Comparison of ENCODE assay signal across 13 mouse cellular contexts in genomic region chr2:24678538-24678937, GRCm38 (mm10).
DNase-seq lines count a peak whose midpoint lies in the region; ATAC-seq and TF ChIP-seq lines count a peak whose summit lies in the region.
"Had no signal": no experiment of that assay in that cellular context is flagged by ENCODE, and none has a peak within 500 bp of the region (broad histone marks: within the 10 kb centered on the region; RNA-seq: fewer than 3 reads in every experiment).

No protein-coding gene starts in this region.

- H3K4me2 ChIP-seq in heart, embryonic 14.5 days (ENCODE audit: low read length): peak overlapping the region; percentile 65
- 0 out of 2 replicates have a peak overlapping the region, but pooled peaks have one; percentile 44 for H3K4me2 ChIP-seq in lung, postnatal 0 days (replicated peaks; ENCODE audit: low read depth, low read length)
- peak overlapping the region; percentile 55; the same call in 1 of the 2 replicates for H3K4me2 ChIP-seq in embryonic facial prominence, embryonic 15.5 days (replicated peaks)

- no peak overlapping the region for H3K9ac ChIP-seq in heart, embryonic 14.5 days (ENCODE audit: low read length)
- no peak overlapping the region for H3K9ac ChIP-seq in lung, postnatal 0 days (replicated peaks; ENCODE audit: low read depth)
- H3K9ac ChIP-seq in embryonic facial prominence, embryonic 15.5 days: no peak overlapping the region

- no peaks in the 10 kb centered on the region for H3K36me3 ChIP-seq in heart, embryonic 14.5 days (ENCODE audit: control insufficient read depth, insufficient read depth, low read length)
- H3K36me3 ChIP-seq in lung, postnatal 0 days (ENCODE audit: insufficient read depth, low read length): no peaks in the 10 kb centered on the region
- no peaks in the 10 kb centered on the region for H3K36me3 ChIP-seq in embryonic facial prominence, embryonic 15.5 days
- H3K36me3 ChIP-seq in thymus, adult 2 months (ENCODE audit: control insufficient read depth, insufficient read depth, low read length): no peaks in the 10 kb centered on the region

- peaks cover 29% of the 10 kb centered on the region for H3K27me3 ChIP-seq in heart, embryonic 14.5 days (ENCODE audit: control insufficient read depth, insufficient read depth, low read length)
- no peaks in the 10 kb centered on the region for H3K27me3 ChIP-seq in lung, postnatal 0 days (replicated peaks; ENCODE audit: insufficient read depth, low read length)
- H3K27me3 ChIP-seq in embryonic facial prominence, embryonic 15.5 days: no peaks in the 10 kb centered on the region
- no peaks in the 10 kb centered on the region for H3K27me3 ChIP-seq in thymus, adult 2 months (ENCODE audit: control insufficient read depth, insufficient read depth, low read length)

- no peak for TF ChIP-seq POLR2A in olfactory bulb, adult 2 months (IDR thresholded peaks at IDR 0.05; ENCODE audit: insufficient read depth, low read depth, low read length)
- no peak for TF ChIP-seq POLR2A in thymus, adult 2 months (IDR thresholded peaks at IDR 0.05; ENCODE audit: control insufficient read depth, extremely low read depth, insufficient read depth, low read length, poor library complexity)

- H3K4me1 ChIP-seq in heart, embryonic 14.5 days (ENCODE audit: control insufficient read depth in 2 of 2, insufficient read depth in 2 of 2, low read length in 2 of 2): no peaks in the 10 kb centered on the region
- H3K4me1 ChIP-seq in lung, postnatal 0 days (ENCODE audit: insufficient read depth, low read depth, low read length): no peaks in the 10 kb centered on the region
- H3K4me1 ChIP-seq in embryonic facial prominence, embryonic 15.5 days: 0 out of 2 replicates have a peak, but pooled peaks cover 8% of the 10 kb centered on the region
- peaks cover 15% of the 10 kb centered on the region for H3K4me1 ChIP-seq in olfactory bulb, adult 2 months (ENCODE audit: control insufficient read depth, insufficient read depth, low read length)
- H3K4me1 ChIP-seq in thymus, adult 2 months (replicated peaks; ENCODE audit: control insufficient read depth, insufficient read depth, low read length): peaks cover 24% of the 10 kb centered on the region

- no peaks in the 10 kb centered on the region for H3K9me3 ChIP-seq in heart, embryonic 14.5 days (ENCODE audit: control insufficient read depth, low read length)
- no peaks in the 10 kb centered on the region for H3K9me3 ChIP-seq in lung, postnatal 0 days (ENCODE audit: low read length)
- H3K9me3 ChIP-seq in embryonic facial prominence, embryonic 15.5 days (replicated peaks): no peaks in the 10 kb centered on the region

- TF ChIP-seq EP300 in lung, postnatal 0 days (IDR thresholded peaks at IDR 0.05): no peak

- peak overlapping the region in 1 of 2 experiments; percentile 23; a peak in 1 of 4 replicates for H3K4me3 ChIP-seq in heart, embryonic 14.5 days (ENCODE audit: control insufficient read depth in 1 of 2, insufficient read depth in 1 of 2, low read depth in 1 of 2, low read length in 2 of 2)
- no peak overlapping the region for H3K4me3 ChIP-seq in lung, postnatal 0 days (ENCODE audit: low read depth, low read length)
- H3K4me3 ChIP-seq in embryonic facial prominence, embryonic 15.5 days (replicated peaks): no peak overlapping the region
- H3K4me3 ChIP-seq in olfactory bulb, adult 2 months (ENCODE audit: insufficient read depth, low read depth, low read length): peak overlapping the region; percentile 30
- H3K4me3 ChIP-seq in thymus, adult 2 months (ENCODE audit: control insufficient read depth, insufficient read depth, low read length): no peak overlapping the region

- TF ChIP-seq CTCF in lung, postnatal 0 days (IDR thresholded peaks at IDR 0.05): no peak
- TF ChIP-seq CTCF in olfactory bulb, adult 2 months (IDR thresholded peaks at IDR 0.05; ENCODE audit: insufficient read depth, low read depth, low read length): no peak
- TF ChIP-seq CTCF in thymus, adult 2 months (IDR thresholded peaks at IDR 0.05; ENCODE audit: borderline replicate concordance, control insufficient read depth, extremely low read depth, insufficient read depth, low read length, poor library complexity): no peak

- no peak for DNase-seq in heart, adult 8-10 months (ENCODE audit: low spot score)
- DNase-seq in lung, postnatal 0 days (ENCODE audit: low spot score): peak; percentile 34
- no peak for DNase-seq in lung, postnatal 4 days
- DNase-seq in cerebellum, adult 8-10 months: no peak
- no peak for DNase-seq in thymus, adult 2 months
- DNase-seq: cerebellum, adult 9-10 months; layer of hippocampus, postnatal 36 days had no signal

- ATAC-seq in heart, embryonic 14.5 days (ENCODE audit: insufficient number of reproducible peaks, insufficient read depth, low FRiP score, low read depth): no peak
- 0 out of 2 replicates have a peak, but pooled peaks have one; percentile 14 for ATAC-seq in lung, postnatal 0 days
- ATAC-seq in embryonic facial prominence, embryonic 15.5 days (ENCODE audit: insufficient number of reproducible peaks, low FRiP score, low TSS enrichment, low read depth): no peak
- ATAC-seq: CD4-positive, CD25-positive, alpha-beta regulatory T cell, adult 4 months; inflammation-experienced regulatory T-cells, adult 6 months had no signal

- H3K27ac ChIP-seq in heart, embryonic 14.5 days (replicated peaks in 1 of 2; ENCODE audit: control insufficient read depth in 1 of 2, insufficient read depth in 1 of 2, low read depth in 2 of 2, low read length in 2 of 2): no peak overlapping the region
- no peak overlapping the region for H3K27ac ChIP-seq in lung, postnatal 0 days (ENCODE audit: low read length)
- no peak overlapping the region for H3K27ac ChIP-seq in embryonic facial prominence, embryonic 15.5 days (replicated peaks)
- H3K27ac ChIP-seq in olfactory bulb, adult 2 months (ENCODE audit: insufficient read depth, low read depth, low read length): no peak overlapping the region
- H3K27ac ChIP-seq in thymus, adult 2 months (ENCODE audit: control insufficient read depth, insufficient read depth, low read length): no peak overlapping the region
- H3K27ac ChIP-seq: gastrocnemius, adult 2 months had no signal

- WGBS in heart, embryonic 14.5 days: 68% methylated on average over 5 of the region's 5 CpGs
- 59% methylated on average over 5 of the region's 5 CpGs for WGBS in lung, postnatal 0 days
- 78% methylated on average over 5 of the region's 5 CpGs for WGBS in embryonic facial prominence, embryonic 15.5 days
- WGBS in olfactory bulb, adult 2 months: 55% methylated on average over 5 of the region's 5 CpGs
- 87% methylated on average over 5 of the region's 5 CpGs for WGBS in thymus, adult 2 months
